Mouse (Mus musculus) olfactory bulb, adult 2 months (tissue): ENCODE results near the gene Fpgs.

ENCODE experiments used
- CTCF ChIP-seq: fragments of 200-500 bp; IDR thresholded peaks from 2 replicates; pipeline ENCODE4 v1.5.1; 2012; ENCODE audit warnings: low read depth, mild to moderate bottlenecking, low read length, moderate library complexity; ENCODE audit not compliant: insufficient read depth
- POLR2A ChIP-seq: fragments of 200-500 bp; IDR thresholded peaks from 2 replicates; pipeline ENCODE4 v1.6.1; 2012; ENCODE audit warnings: mild to moderate bottlenecking, low read depth, low read length, moderate library complexity; ENCODE audit not compliant: insufficient read depth

DNA sequence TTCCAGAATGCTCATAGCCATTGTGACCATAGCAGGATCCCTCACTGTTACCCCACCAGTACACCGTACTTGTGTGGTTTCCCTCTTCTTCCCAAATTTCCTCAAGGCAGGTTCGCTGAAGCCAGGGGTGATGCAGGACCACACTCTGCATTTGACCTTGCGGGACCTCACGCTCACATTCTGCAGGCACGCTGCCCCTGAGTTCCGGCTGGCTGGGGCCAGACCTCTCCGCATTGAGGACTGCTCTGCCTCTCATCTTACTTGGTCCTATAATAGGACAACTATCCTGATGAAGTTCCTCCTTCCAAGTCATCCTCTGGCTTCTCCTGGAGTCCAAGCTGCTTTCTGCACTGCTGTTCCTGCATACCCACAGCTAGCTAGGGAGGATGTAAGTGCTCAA is 67.3 kb downstream of the Fpgs start:
- TF ChIP-seq CTCF = no peak
- TF ChIP-seq POLR2A = no peak
